Mouse (Mus musculus) MEL (cell line): ENCODE data around the gene Brsk2.

Experiments
- CHD2 ChIP-seq: IDR thresholded peaks from 2 replicates; pipeline ENCODE4 v1.6.1; 2011; ENCODE audit warnings: low read length, improper control_type of control experiment
- JUND ChIP-seq: IDR thresholded peaks from 2 replicates; pipeline ENCODE4 v1.6.1; 2011; ENCODE audit warnings: low read depth, mild to moderate bottlenecking, improper control_type of control experiment, low read length
- POLR2A ChIP-seq, 2 experiments: IDR thresholded peaks; 2 replicates each; pipeline ENCODE4 v1.6.1; 2011 to 2012; ENCODE audit warnings: low read length in 2 of 2, mild to moderate bottlenecking in 2 of 2, control low read depth in 1 of 2, improper control_type of control experiment in 1 of 2, low read depth in 1 of 2, moderate library complexity in 1 of 2; ENCODE audit not compliant: control insufficient read depth in 1 of 2, insufficient read depth in 1 of 2, poor library complexity in 1 of 2
- TBP ChIP-seq: IDR thresholded peaks from 2 replicates; pipeline ENCODE4 v1.8.0; 2011; ENCODE audit warnings: low read depth, low read length, improper control_type of control experiment
- USF1 ChIP-seq: IDR thresholded peaks from 2 replicates; pipeline ENCODE4 v1.6.1; 2014; ENCODE audit warnings: low read depth, mild to moderate bottlenecking, inconsistent platforms, low read length, improper control_type of control experiment, moderate library complexity

GRCm38 (mm10) chr7:142019699-142020098 lies 70.1 kb downstream of the Brsk2 start:
- TF ChIP-seq TBP (no peak), POLR2A (IDR thresholded peaks at IDR 0.05; ENCODE audit: control insufficient read depth in 1 of 2, insufficient read depth in 1 of 2, low read depth in 1 of 2, low read length in 2 of 2, poor library complexity in 1 of 2) (no peak), CHD2 (no peak), JUND (no peak), USF1 (no peak)
